Mouse (Mus musculus): ENCODE measurements around the gene Bcas3.

The Bcas3 gene

DNA sequence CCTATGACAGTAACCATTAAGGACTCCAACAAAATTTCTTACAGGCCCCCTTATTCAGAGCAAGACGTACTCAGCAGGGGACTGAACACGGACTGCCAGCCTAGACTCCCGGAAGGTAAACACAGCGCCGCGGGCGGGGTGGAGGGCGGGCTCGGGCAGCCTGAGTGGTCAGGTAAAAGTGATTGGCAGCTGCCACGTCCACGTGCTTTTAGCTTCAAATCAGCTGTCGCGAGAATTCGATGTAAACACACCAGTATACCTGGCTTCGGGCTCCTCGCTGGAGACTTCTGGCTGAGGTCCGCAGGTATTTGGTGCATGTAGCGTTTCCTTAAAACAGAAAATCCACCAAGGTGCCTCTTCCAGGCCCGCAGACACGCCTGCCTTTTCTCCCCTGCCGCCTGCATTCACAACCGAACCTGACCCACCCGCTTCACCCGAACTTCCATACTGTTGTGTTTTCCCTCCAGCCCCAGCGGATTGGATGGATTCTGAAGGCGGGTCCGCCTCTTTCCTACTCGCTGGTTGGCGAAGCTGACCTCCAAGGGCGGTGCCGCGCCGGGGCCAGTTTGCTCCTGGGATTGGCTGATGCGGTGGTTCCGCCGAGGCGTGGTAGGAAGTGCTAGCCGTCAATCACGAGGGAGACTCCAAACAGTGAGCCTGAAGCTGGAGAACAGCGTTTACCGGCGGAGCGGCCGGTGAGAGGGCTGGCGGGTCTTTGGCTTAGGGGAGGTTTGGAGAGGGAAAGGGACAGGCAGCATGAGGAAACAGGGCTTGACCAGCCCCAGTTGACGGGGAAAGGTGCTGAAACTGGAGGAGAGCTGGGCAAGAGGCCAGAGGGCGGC, at the start of gene Bcas3:
Bcas3 (plus strand) TSS at position 629 of the 842 bp plus-strand sequence.
- in situ Hi-C loops (cut with MboI, MseI) = no loop called here

DNA sequence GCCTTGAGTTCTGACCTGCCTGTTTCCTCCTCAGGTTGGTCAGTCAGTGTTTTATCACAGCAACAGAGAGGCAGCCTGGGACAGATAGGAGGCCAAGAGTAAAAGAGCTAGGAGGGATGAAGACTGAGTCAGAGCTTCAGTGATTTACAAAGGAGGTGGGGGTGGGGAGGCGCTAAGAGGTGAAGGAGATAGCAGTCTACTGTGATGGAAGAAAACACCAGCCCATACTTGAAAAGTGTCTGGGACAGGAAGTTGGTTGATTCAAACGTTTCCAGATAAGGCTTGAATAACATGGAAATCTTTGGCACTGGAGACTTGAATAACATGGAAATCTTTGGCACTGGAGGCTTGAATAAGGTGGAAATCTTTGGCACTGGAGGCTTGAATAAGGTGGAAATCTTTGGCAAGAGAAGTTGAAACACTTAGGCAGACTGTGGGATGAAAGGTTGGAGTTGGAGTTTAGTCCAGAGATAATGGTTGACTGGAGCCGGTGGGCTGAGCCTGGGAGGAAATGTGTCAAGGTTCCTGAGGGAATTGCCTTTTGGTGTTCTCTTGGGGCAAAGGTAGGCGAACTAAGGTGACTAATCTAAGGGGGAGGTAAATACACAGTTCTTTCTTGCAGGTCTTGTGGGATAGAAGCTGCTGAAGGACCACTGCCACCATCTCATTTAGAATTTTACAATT, 46.2 kb upstream of the Bcas3 start:
- in situ Hi-C loops (cut with MboI, MseI) = no loop called here

DNA sequence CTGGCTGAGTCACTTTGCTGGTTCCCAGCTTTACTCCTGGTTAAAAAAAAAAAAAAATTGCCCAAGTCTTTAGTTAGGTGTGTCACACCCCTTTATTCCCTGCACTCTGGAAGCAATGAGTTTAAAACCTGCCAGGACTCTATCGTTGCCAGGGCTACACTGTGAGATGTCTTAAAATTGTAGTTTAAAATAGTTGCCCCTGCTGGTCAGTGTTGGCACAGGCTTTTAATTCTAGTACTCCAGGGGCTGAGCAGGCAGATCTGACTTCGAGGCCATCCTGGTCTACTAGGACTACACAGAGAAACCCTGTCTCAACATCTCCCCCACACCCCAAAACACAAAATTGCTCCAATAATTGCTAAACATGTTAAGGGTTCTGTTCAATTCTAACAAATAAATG, 44.2 kb upstream of the Bcas3 start:
- in situ Hi-C loops (cut with MboI, MseI) = no loop called here

DNA sequence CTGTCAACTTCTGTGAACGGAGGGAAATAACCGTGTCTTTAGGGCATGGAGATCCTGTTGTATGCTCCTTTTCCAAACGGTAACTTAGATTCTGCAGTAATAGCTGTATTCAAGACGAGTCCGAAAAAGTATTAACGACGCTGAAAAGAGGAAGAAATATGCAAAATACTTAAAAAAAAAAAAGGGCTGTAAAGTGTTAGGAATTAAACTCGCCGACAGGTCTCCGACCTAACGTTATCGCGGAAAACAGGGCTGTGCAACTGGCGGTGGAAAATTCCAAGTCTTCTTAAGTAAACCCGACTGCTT, 42.6 kb upstream of the Bcas3 start:
- in situ Hi-C loops (cut with MboI, MseI) = loop anchor here (5.0 kb wide), 1 partner anchor 37 kb away; no protein-coding TSS in a partner anchor

DNA sequence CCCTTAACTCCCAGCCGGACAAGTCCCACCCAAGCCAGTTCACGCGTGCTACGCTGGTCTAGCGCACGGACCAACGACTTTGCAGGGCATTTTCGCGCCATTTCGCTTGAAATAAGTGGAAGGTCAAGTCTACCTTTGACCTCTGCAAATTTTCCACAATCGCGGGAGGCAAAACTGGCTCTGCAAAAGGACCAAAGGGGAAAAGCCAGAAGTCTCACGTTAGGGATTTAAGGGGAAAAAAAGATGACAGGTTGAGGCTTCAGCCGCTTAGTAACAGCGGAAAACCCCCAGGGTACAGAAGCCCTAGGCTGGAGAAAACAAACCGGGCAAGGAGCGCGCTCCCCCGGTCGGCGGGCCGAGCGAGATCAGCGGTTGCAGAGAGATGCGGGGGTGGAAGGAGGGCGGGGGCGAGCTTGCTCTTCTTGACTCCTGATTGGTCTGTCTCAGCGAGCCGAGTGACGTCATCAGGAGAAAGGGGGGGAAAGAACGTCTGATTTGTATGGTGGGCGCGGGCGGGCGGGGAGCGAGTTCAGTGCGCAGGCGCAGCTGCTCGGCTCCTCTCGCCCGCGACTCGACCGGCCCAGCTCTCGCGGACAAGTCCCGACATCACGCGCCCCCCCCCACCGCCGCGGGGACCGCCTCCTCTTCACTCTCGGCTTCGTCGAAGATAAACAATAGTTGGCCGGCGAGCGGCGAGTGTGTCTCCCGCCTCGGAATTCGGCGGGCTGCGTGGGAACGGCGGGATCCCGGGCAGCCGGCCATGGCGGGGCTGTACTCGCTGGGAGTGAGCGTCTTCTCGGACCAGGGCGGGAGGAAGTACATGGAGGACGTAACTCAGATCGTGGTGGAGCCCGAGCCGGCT, 42.0 kb upstream of the Bcas3 start, which contains the start of gene Ppm1d:
Ppm1d (plus strand) TSS at position 532 of the 862 bp plus-strand sequence.
- in situ Hi-C loops (cut with MboI, MseI) = loop anchor here (5.0 kb wide), 1 partner anchor 36 kb away; no protein-coding TSS in a partner anchor

DNA sequence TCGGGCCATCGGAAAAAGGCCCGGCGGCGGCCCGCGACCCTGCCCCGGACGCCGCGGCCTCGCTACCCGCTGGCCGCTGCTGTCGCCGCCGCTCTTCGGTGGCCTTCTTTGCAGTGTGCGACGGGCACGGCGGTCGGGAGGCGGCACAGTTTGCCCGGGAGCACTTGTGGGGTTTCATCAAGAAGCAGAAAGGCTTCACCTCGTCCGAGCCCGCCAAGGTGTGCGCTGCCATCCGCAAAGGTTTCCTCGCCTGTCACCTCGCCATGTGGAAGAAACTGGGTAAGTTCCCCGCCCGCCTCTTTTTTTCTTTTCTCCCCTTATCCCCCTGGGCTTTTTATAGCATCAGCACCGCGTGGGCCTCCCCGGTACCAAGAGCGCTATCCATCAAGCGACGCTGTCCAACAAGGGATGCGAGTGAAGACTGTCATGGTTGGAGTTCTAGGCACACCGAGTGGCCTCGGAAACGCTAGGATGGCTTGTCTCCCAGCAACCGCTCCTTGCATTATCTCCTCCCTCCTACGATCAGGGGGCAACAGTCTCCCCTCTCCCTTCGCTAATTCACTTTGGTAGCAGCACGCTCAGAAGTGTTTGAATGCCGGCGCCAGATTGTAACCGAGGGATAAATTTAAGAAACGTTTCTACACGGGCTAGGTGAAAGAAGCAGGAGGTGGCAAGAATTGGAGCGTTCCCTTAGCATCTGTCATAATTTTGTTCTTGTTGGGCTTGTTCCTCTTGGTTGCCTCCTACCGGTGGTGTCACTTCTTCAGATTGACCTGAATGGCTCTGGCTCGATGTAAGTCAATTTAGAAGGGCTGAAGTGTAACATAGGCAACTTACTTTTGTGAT, 41.1 kb upstream of the Bcas3 start:
- in situ Hi-C loops (cut with MboI, MseI) = loop anchor here (5.0 kb wide), 1 partner anchor 35 kb away; no protein-coding TSS in a partner anchor

DNA sequence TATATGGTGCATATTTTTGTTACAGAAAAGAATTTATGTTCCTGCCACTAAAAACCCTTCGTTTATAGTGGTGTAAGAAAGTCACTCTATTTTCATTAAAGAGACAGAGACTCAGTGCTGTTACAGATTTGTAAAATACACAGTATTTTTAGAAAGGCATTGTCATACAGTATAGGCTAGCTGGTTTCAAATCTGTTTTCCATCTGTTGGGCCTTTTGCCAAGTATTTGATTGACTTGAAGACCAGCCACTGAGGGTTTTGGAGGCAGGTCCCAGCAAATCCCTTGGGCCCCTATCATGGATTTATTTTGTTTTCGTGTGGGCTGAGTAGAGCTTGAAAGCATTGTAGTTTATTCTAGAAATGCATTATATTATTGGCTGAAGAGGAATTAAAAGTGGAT, 40.1 kb upstream of the Bcas3 start:
- in situ Hi-C loops (cut with MboI, MseI) = loop anchor here (5.0 kb wide), 1 partner anchor 34 kb away; no protein-coding TSS in a partner anchor

DNA sequence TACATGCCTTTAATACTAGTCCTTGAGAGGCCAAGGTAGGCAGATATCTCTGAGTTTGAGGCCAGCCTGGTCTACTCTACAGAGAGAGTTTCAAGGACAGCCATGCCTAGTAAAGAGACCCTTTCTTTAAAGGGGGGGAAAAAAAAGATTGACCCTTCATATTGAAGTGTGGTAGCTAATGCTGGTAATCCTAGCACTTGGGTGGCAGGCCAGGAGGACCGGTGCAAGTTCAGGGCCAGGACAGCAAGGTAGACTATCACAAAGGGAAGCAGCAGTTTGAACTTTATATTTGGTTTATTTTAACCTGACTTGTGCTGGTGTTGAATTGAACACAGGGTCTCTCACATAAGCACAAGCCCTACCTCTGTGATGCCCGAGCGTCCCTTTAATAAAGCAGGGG, 39.6 kb upstream of the Bcas3 start:
- in situ Hi-C loops (cut with MboI, MseI) = loop anchor here (5.0 kb wide), 1 partner anchor 34 kb away; no protein-coding TSS in a partner anchor

DNA sequence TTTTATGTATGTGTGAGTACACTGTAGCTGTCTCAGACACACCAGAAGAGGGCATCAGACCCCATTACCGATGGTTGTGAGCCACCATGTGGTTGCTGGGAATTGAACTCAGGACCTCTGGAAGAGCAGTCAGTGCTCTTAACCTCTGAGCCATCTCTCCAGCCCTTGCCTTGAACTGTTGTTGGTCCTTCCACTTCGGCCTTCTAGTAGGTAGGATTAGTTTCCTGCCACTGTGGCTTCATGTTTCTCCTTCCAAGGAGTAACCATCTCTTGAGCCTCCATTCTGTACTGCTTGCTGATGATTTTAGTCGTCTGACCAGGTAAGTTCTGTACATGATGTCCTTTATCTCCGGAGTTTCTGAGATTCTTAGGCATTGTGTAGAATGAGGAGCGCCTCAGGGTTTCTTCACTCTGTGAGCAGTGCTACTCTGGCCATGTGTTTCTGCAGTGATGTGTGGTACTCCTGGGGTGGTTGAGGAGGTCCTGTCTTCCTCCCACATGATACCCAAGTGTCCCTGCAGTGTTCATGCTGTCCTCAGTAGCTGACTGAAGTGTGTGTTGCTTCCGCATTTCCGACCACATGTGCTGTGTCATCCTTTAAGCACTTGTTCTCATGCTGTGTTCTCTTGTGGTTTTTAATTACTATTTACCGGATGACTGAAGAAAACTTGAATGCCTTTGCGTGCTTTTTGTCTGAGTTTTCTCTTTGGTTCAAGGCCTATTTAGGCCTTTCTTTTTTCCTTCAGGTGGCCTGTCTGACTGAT, 29.2 kb upstream of the Bcas3 start:
- in situ Hi-C loops (cut with MboI, MseI) = no loop called here

DNA sequence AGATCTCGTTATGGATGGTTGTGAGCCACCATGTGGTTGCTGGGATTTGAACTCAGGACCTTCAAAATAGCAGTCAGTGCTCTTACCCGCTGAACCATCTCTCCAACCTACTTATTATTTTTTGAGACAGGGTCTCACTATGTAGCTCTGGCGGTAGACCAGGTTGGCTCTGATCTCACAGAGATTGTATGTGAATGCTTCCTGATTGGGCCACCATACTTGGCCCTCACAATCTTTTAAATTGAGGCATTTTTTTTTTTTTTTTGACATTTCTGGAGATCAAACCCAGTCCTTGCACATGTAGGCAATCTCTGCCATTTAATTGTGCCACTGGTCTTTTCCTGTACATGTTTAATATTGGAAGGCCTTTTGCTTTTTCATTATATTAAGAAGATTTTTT, 24.2 kb upstream of the Bcas3 start:
- in situ Hi-C loops (cut with MboI, MseI) = no loop called here

DNA sequence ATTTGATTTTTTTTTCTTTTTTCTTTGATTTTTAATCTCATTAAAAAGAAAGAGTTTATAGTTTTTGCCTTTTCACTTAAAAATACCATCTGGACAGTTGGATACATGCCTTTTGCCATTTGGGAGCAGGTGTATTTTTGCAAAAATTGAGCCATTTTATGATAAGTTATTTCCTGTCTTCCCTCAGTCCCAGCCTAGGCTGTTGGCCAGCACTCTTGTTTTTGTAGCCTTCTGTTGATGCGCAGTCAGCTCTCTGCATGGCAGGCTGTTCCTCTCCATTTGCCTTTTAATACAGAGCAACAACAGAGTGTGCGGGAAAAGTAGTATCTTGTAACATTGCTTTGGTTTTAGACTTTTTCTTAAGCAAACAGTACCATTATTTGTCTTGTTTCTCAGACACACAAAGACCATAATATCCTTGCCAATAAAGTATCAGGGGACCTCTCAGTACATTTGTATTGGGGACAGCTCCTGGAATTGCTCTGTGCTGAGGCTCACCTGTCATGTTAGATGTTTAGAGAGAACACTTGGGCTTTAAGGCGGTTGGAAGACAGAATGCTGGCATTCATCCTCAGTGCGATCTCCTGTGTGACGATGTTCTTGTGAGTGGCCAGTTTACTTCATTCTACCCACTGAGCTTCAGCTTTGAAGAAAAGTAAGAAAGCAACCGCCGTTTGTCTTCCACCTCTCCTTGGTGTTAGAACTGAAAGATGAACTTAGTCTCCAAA, 23.6 kb upstream of the Bcas3 start:
- in situ Hi-C loops (cut with MboI, MseI) = no loop called here

DNA sequence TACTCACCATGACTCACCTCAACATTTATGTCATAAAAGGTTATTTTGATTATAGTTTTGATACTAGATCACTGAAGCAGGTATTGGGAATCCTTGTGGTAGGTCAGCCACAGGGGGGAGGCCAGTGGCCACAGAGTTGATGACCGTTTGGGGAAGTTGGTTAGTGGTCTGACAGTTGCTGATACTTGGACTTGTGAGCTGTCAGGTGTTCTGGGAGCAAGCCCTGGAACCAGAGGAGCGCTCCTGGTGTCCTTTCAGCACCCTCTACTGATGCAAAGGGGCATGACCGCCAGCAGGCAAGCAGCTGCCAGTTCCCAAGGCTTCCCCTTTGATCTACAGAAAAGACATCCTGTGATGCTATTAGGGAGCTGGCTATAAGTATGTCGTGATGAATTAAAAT, 18.2 kb upstream of the Bcas3 start:
- in situ Hi-C loops (cut with MboI, MseI) = loop anchor here (5.0 kb wide), 1 partner anchor 62 kb away; no protein-coding TSS in a partner anchor

DNA sequence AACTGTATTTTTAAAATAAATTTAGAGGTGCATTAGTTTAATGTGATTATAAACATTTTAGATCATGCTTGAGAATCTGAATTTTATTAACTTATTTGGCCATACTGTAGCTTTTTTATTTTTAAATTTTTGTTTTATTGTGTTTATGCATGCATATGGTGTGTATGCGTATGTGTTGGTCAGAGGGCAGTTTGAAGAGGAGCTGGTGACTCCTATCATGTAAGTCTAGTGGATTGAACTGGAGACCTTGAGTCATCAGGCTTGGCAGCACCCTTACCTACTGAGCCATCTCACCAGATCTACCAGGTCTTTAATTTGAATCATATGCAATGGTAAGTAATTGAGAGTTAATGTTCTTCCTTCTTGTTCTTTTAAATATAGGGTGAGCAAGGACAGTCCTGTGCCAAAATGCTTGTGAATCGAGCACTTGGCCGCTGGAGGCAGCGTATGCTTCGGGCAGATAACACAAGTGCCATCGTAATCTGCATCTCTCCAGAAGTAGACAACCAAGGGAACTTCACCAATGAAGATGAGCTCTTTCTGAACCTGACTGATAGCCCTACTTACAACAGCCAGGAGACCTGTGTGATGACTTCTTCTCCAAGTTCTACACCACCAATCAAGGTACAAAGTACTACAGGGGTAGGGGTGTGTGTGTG, 13.7 kb upstream of the Bcas3 start:
- in situ Hi-C loops (cut with MboI, MseI) = no loop called here

DNA sequence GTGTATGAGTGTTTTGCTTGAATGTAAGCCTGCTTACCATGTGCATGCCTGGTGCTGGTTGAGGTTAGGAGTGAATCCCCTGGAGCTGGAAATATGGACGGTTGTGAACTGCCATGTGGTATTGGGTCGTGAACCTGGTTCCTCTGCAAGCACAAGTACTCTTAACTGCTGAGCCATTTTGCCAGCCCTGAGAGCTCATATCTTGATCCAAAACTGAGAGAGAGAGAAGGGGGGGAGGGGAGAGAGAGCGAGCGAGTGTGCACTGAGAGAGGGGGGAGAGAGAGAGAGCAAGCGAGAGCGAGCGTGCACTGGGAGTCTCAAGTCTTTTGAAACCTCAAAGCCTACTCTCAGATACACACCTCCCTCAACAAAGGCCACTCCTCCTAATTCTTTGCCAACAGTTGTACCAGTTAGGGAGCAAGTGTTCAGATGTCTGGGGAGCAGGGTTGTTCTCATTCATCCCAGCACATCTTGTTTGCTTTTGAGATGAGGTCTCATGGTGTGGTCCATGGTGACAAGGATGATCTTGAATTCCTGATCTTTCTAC, 12.8 kb upstream of the Bcas3 start:
- in situ Hi-C loops (cut with MboI, MseI) = no loop called here

DNA sequence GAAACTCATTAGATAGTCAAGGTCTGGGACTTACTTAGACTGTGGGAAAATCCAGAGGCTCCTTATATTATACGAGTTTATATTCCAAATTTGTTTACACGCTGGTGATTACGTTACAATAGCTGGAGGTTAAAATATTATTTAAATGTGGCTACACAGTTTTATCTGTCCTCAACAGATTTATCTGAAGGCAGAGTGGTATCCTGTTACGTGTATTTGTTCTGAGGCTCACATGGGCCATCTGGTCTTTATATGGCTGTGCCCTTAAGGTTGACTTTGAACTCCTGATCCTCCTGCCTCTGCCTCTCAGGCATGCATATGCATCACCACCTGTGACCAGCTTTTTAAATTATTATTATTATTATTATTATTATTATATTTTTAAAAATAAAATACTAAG, 852 bp downstream of the Bcas3 start:
- in situ Hi-C loops (cut with MboI, MseI) = no loop called here

DNA sequence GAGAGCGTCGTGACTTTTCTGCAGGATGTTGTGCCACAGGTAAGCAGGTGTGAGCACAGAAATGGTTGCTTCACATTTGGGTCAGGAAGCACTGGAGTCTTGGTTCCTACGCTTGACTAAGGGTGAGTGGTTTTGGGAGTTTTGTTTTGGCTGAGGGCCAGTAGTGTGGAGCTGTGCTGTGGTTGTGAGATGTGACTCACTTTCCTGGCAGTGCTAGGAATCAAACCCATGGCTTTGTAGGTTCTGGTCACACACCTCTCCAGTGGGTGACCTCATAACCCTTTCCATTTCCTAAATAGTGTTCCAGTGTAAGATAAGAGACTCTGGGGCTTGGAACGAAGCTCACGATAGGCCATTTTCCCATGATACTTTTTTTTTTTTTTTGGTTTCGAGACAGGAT, 6.7 kb downstream of the Bcas3 start:
- in situ Hi-C loops (cut with MboI, MseI) = no loop called here

DNA sequence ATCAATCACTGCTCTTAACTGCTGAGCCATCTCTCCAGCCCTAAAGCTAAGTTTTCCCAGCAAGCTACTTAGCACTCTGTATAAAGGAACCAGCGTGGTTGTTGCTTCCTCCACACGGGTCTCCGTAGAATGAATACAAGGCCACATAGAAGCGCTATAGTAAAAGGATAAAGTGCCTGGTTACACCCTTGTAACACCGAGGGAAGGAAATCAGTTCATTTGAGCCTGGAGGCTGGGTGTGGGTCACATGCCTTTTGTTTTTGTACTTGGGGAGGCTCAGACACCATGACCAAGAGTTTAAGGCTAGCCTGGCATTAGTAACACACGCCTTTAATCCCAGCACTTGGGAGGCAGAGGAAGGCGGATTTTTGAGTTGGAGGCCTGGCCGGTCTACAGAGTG, 8.7 kb downstream of the Bcas3 start:
- in situ Hi-C loops (cut with MboI, MseI) = no loop called here

DNA sequence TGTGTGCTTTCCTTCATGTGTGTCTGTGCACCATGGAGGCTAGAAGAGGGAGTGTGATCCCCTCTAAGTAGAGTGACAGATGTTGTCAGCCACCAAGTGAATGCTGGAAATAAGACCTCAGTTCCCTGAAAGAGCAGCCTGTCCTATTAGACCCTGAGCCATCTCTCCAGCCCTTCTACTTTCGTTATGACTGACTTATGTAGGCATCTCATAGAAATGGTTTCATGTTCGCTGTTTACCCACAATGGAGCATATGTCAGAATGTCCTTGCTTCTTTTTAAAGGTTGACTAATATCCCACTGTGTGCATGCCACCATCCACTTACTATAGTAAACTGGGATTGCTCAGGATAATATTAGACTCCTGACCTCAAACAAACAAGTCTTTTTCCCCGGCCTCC, 13.2 kb downstream of the Bcas3 start:
- in situ Hi-C loops (cut with MboI, MseI) = no loop called here

DNA sequence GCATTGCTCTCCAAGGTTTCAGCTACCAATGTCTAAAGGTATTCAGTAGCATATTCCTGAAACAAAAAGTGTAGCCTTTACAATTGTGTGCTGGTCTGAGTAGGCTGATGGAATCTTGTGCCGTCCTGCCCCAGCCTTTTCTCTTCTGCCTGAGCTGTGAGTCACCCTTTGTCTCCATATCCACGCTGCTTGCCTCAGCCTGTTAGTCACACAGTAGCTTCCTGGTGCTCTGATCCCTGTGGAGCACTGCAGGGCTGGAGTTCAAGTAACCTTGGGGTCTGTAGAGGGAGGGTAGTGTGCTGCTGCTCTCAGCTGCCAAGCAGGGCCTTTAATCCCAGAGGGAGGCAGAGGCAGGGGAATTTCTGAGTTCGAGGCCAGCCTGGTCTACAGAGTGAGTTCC, 14.9 kb downstream of the Bcas3 start:
- in situ Hi-C loops (cut with MboI, MseI) = no loop called here

All from T-helper 2 cell (primary cell).